Mouse (Mus musculus) liver, postnatal 0 days (tissue): ENCODE data around the gene Col19a1. TPM values are rescaled to one million over a fixed set of nuclear protein-coding genes. Genes with fewer than 3 reads are reported as not detected.
A peak's percentile ranks its signal among the peaks of the same experiment; 100 is the strongest.

Experiments used
- ATAC-seq: fragments of 200-750 bp; cut with Nextera tagmentation; 2 replicates; pipeline ENCODE4 v1.8.0; 2017; ENCODE audit warnings: mild to moderate bottlenecking, moderate library complexity
- DNase-seq: peaks from one replicate; pipeline ENCODE4 v3.0.0-alpha.2; 2016
- H3K27ac ChIP-seq: fragments of 300-500 bp; sonication (generic); 2 replicates; pipeline ENCODE4 v1.5.1; 2014; ENCODE audit warnings: antibody characterized with exemption, moderate library complexity, mild to moderate bottlenecking, low read depth
- H3K27me3 ChIP-seq: fragments of 300-500 bp; sonication (generic); 2 replicates; pipeline ENCODE4 v1.6.1; 2014; ENCODE audit warnings: low read length, control low read depth, mixed read lengths; ENCODE audit not compliant: insufficient read depth
- H3K36me3 ChIP-seq: fragments of 300-500 bp; sonication (generic); replicated peaks from 2 replicates; pipeline ENCODE4 v1.6.1; 2014; ENCODE audit warnings: mild to moderate bottlenecking, control low read depth, low read length, moderate library complexity, mixed read lengths; ENCODE audit not compliant: insufficient read depth
- H3K4me1 ChIP-seq: fragments of 300-500 bp; sonication (generic); 2 replicates; pipeline ENCODE4 v1.6.1; 2014; ENCODE audit warnings: antibody characterized with exemption, mild to moderate bottlenecking, control low read depth; ENCODE audit not compliant: insufficient read depth
- H3K4me2 ChIP-seq: fragments of 300-500 bp; sonication (generic); 2 replicates; pipeline ENCODE4 v1.6.1; 2014; ENCODE audit warnings: low read depth, mild to moderate bottlenecking, low read length, moderate library complexity, mixed read lengths
- H3K4me3 ChIP-seq: fragments of 300-500 bp; sonication (generic); 2 replicates; pipeline ENCODE4 v1.5.1; 2014; ENCODE audit warnings: low read depth, low read length
- H3K9ac ChIP-seq: fragments of 300-500 bp; sonication (generic); replicated peaks from 2 replicates; pipeline ENCODE4 v1.6.1; 2014; ENCODE audit warnings: mild to moderate bottlenecking, moderate library complexity
- H3K9me3 ChIP-seq: fragments of 300-500 bp; sonication (generic); 2 replicates; pipeline ENCODE4 v1.6.1; 2016; ENCODE audit warnings: mild to moderate bottlenecking, control low read depth, low read length, mixed read lengths
- CTCF ChIP-seq: sonication (generic); IDR thresholded peaks from 2 replicates; pipeline ENCODE4 v1.5.1; 2016; ENCODE audit warnings: antibody characterized with exemption, low read depth
- EP300 ChIP-seq: IDR thresholded peaks from 2 replicates; pipeline ENCODE4 v1.6.1; 2016; ENCODE audit warnings: antibody characterized with exemption, low read depth, mild to moderate bottlenecking
- WGBS: fragments of 180-500 bp; shearing (Covaris S2); extraction: QIAGEN DNeasy Blood & Tissue Kit; methylation state at CpG from one replicate; pipeline ENCODE4 v1.1.7; 2014; ENCODE audit not compliant: insufficient replicate concordance; 5-methylcytosine and 5-hydroxymethylcytosine counted together
- polyA plus RNA-seq: library from polyadenylated mRNA; unstranded; fragments of >200 nt; fragmentation: Nextera tagmentation; extraction: Ambion mirVana; gene quantifications from 2 replicates; pipeline ENCODE4 v1.2.1, GENCODE M21; 2015

Col19a1 gene
- polyA plus RNA-seq, 1 experiment from 2014 or later: not detected

GRCm38 (mm10) chr1:24286360-24286759 is 300.9 kb downstream of the Col19a1 start:
- Histone ChIP-seq H3K27me3 (no peaks in the 10 kb centered on the region), H3K4me2 (no peak overlapping the region), H3K9ac (no peak overlapping the region), H3K9me3 (no peaks in the 10 kb centered on the region), H3K36me3 (no peaks in the 10 kb centered on the region), H3K27ac (no peak overlapping the region), H3K4me3 (no peak overlapping the region), H3K4me1 (no peaks in the 10 kb centered on the region)
- WGBS: 30% methylated on average over 6 of the region's 6 CpGs
- ATAC-seq: no peak
- no peak for DNase-seq
- TF ChIP-seq CTCF: no peak
- no peak for TF ChIP-seq EP300

- Histone ChIP-seq H3K9ac (no peak overlapping the region), H3K36me3 (no peaks in the 10 kb centered on the region), H3K27me3 (no peaks in the 10 kb centered on the region), H3K4me3 (no peak overlapping the region), H3K4me2 (no peak overlapping the region), H3K27ac (no peak overlapping the region), H3K9me3 (no peaks in the 10 kb centered on the region), H3K4me1 (no peaks in the 10 kb centered on the region)
- WGBS: 39% methylated on average over 3 of the region's 3 CpGs
- DNase-seq (no peak), ATAC-seq (no peak)
- TF ChIP-seq CTCF: no peak
Observed at GRCm38 (mm10) chr1:24267022-24267421, 320.2 kb downstream of the Col19a1 start.

GRCm38 (mm10) chr1:24261181-24261580 is 326.1 kb downstream of the Col19a1 start:
- ATAC-seq (no peak), DNase-seq (no peak)
- no peak overlapping the region for H3K9ac ChIP-seq
- no peaks in the 10 kb centered on the region for H3K27me3 ChIP-seq
- TF ChIP-seq CTCF (no peak), EP300 (no peak)
- no peaks in the 10 kb centered on the region for H3K4me1 ChIP-seq
- H3K4me3 ChIP-seq: no peak overlapping the region
- H3K4me2 ChIP-seq: no peak overlapping the region
- no peaks in the 10 kb centered on the region for H3K36me3 ChIP-seq
- H3K27ac ChIP-seq: no peak overlapping the region
- H3K9me3 ChIP-seq: no peaks in the 10 kb centered on the region

GRCm38 (mm10) chr1:24259419-24259818 is 327.9 kb downstream of the Col19a1 start:
- no peaks in the 10 kb centered on the region for H3K9me3 ChIP-seq
- H3K27me3 ChIP-seq: no peaks in the 10 kb centered on the region
- no peak for ATAC-seq
- no peak for DNase-seq
- TF ChIP-seq EP300: no peak
- TF ChIP-seq CTCF: no peak
- no peak overlapping the region for H3K27ac ChIP-seq
- H3K4me1 ChIP-seq: no peaks in the 10 kb centered on the region
- H3K4me2 ChIP-seq: no peak overlapping the region
- 72% methylated on average over 6 of the region's 6 CpGs for WGBS
- H3K4me3 ChIP-seq: no peak overlapping the region
- no peaks in the 10 kb centered on the region for H3K36me3 ChIP-seq
- H3K9ac ChIP-seq: no peak overlapping the region

GRCm38 (mm10) chr1:24257961-24258360 is 329.3 kb downstream of the Col19a1 start:
- no peak overlapping the region for H3K4me2 ChIP-seq
- no peak overlapping the region for H3K9ac ChIP-seq
- H3K36me3 ChIP-seq: no peaks in the 10 kb centered on the region
- 75% methylated on average over 5 of the region's 5 CpGs for WGBS
- no peaks in the 10 kb centered on the region for H3K27me3 ChIP-seq
- no peak overlapping the region for H3K4me3 ChIP-seq
- no peak for TF ChIP-seq CTCF
- TF ChIP-seq EP300: no peak
- H3K27ac ChIP-seq: no peak overlapping the region
- no peak for DNase-seq
- no peaks in the 10 kb centered on the region for H3K9me3 ChIP-seq
- ATAC-seq: no peak
- H3K4me1 ChIP-seq: no peaks in the 10 kb centered on the region

GRCm38 (mm10) chr1:24249105-24249664 is 338.1 kb downstream of the Col19a1 start:
- DNase-seq: no peak
- TF ChIP-seq EP300: no peak
- TF ChIP-seq CTCF: peak; percentile 77
- Histone ChIP-seq H3K36me3 (no peaks in the 10 kb centered on the region), H3K4me2 (no peak overlapping the region), H3K27me3 (no peaks in the 10 kb centered on the region), H3K9ac (no peak overlapping the region), H3K4me3 (no peak overlapping the region), H3K9me3 (no peaks in the 10 kb centered on the region), H3K4me1 (no peaks in the 10 kb centered on the region), H3K27ac (no peak overlapping the region)
- no peak for ATAC-seq
- 46% methylated on average over 3 of the region's 3 CpGs for WGBS
